ENCODE assay signal across 42 mouse cellular contexts in genomic region chr19:36143571-36143970, GRCm38 (mm10). TPM values are rescaled to one million over a fixed set of nuclear protein-coding genes. Genes with fewer than 3 reads are reported as not detected.
"Had no signal": no experiment of that assay in that cellular context is flagged by ENCODE, and none has a peak within 500 bp of the region (broad histone marks: within the 10 kb centered on the region; RNA-seq: fewer than 3 reads in every experiment).

No protein-coding gene starts in this region.

- H3K27ac ChIP-seq: heart, embryonic 13.5 days; heart, embryonic 15.5 days; hindbrain, embryonic 10.5 days; hindbrain, embryonic 12.5 days; hindbrain, embryonic 13.5 days; hindbrain, embryonic 14.5 days; hindbrain, embryonic 15.5 days; hindbrain, postnatal 0 days; intestine, embryonic 15.5 days; kidney, postnatal 0 days; layer of hippocampus, adult 2 months; left cerebral cortex, adult 2 months had no signal

- H3K4me1 ChIP-seq: heart, embryonic 12.5 days; heart, embryonic 13.5 days; heart, embryonic 15.5 days; hindbrain, embryonic 10.5 days; hindbrain, embryonic 12.5 days; hindbrain, embryonic 13.5 days; hindbrain, embryonic 15.5 days; intestine, embryonic 15.5 days had no signal

- H3K9ac ChIP-seq: heart, embryonic 12.5 days; heart, embryonic 13.5 days; heart, embryonic 15.5 days; hindbrain, embryonic 12.5 days; hindbrain, embryonic 13.5 days; hindbrain, embryonic 14.5 days; hindbrain, embryonic 15.5 days; intestine, embryonic 15.5 days had no signal

- H3K27me3 ChIP-seq: heart, embryonic 12.5 days; heart, embryonic 13.5 days; heart, embryonic 15.5 days; hindbrain, embryonic 12.5 days; hindbrain, embryonic 13.5 days; hindbrain, embryonic 15.5 days; intestine, embryonic 15.5 days had no signal

- ATAC-seq: hindbrain, embryonic 16.5 days; hindbrain, postnatal 0 days; inflammation-experienced regulatory T-cells, adult 6 months; intestine, embryonic 15.5 days; intestine, embryonic 16.5 days; intestine, postnatal 0 days had no signal

- H3K9me3 ChIP-seq: heart, embryonic 15.5 days; hindbrain, embryonic 15.5 days; intestine, embryonic 15.5 days had no signal

- H3K4me2 ChIP-seq: heart, embryonic 11.5 days; heart, embryonic 12.5 days; heart, embryonic 13.5 days; heart, embryonic 15.5 days; hindbrain, embryonic 12.5 days; hindbrain, embryonic 13.5 days; hindbrain, embryonic 14.5 days; hindbrain, embryonic 15.5 days; intestine, embryonic 15.5 days had no signal

- H3K4me3 ChIP-seq: heart, embryonic 12.5 days; heart, embryonic 13.5 days; heart, embryonic 15.5 days; hindbrain, embryonic 10.5 days; hindbrain, embryonic 12.5 days; hindbrain, embryonic 13.5 days; hindbrain, embryonic 15.5 days; intestine, embryonic 15.5 days; layer of hippocampus, adult 2 months; left cerebral cortex, adult 2 months had no signal

- H3K36me3 ChIP-seq: heart, embryonic 12.5 days; heart, embryonic 13.5 days; heart, embryonic 15.5 days; hindbrain, embryonic 10.5 days; hindbrain, embryonic 12.5 days; hindbrain, embryonic 13.5 days; hindbrain, embryonic 15.5 days; intestine, embryonic 15.5 days had no signal

- DNase-seq: heart, postnatal 10 days; heart, postnatal 14 days; heart, postnatal 4 days; kidney, adult 11 months; kidney, adult 18-20 months; kidney, adult 2 months; kidney, adult 8-10 months; kidney, adult 9 months; kidney, postnatal 10 days; kidney, postnatal 14 days; kidney, postnatal 25 days; kidney, postnatal 36 days; kidney, postnatal 4 days; layer of hippocampus, adult 9-11 months; layer of hippocampus, postnatal 36 days had no signal

RNA-seq across cellular contexts. Expression of gene Ankrd1, which starts 23.7 kb away (rescaled TPM):
- total RNA-seq: hematopoietic stem cell, adult 5-6 weeks; layer of hippocampus, adult 18-20 months; layer of hippocampus, adult 2 months; layer of hippocampus, adult 8-10 months; layer of hippocampus, postnatal 10 days; layer of hippocampus, postnatal 14 days; layer of hippocampus, postnatal 25 days; layer of hippocampus, postnatal 36 days; left cerebral cortex, adult 18-20 months; left cerebral cortex, adult 2 months had no signal
- polyA plus RNA-seq: hindbrain, embryonic 10.5 days; hindbrain, embryonic 11.5 days; hindbrain, embryonic 15.5 days; hindbrain, postnatal 0 days; inflammation-experienced regulatory T-cells, adult 6 months; intestine, embryonic 14.5 days had no signal
